Mouse (Mus musculus): Measurements from ENCODE around the gene Mpig6b. TPM values are rescaled to one million over a fixed set of nuclear protein-coding genes. Genes with fewer than 3 reads are reported as not detected.
A peak's percentile ranks its signal among the peaks of the same experiment; 100 is the strongest.

Gene Mpig6b
- polyA plus RNA-seq, 1 experiment from 2014 or later: 4.5 TPM

DNA sequence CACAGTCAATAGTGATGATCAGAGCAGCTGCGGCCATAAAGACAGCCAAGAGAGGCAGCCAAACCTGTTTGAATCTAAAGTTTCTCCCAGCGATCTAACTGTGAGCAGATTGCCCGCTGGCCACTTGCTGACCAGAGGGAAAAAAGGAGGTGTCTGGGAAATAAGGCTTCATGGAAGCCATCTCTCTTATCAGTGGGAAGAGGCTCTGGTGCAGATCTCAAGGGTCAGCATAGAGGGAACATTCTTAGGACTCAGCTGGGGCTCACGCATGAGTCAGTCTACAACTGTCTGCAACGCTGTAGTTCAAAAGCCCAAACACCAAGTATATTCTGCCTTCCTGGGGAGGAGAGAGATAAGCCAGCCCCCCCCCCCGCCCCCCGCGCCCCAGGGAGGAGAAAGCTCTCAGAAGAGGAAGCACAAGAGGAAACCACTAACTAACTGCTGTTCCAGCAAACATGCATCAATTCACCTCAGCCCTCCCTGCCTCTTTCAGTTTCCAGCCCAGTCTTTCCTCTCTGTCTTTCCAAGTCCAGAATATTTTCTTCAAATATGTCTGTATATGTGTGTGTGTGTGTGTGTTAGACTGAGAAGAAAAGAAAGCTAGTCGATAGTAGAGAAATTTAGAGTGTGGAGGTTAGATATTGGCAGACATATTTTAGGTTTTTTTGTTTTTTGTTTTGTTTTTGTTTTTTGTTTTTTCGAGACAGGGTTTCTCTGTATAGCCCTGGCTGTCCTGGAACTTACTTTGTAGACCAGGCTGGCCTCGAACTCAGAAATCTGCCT is 17.6 kb downstream of the Mpig6b start:
- no peak for ATAC-seq (ENCODE audit: low read depth)
- peak overlapping the region; percentile 92 for H3K27ac ChIP-seq (ENCODE audit: low read length)
- no peaks in the 10 kb centered on the region for H3K27me3 ChIP-seq (ENCODE audit: control insufficient read depth, insufficient read depth, low read depth, low read length)
- peaks cover 79% of the 10 kb centered on the region for H3K4me1 ChIP-seq (ENCODE audit: control insufficient read depth, low read depth, low read length)
- H3K9me3 ChIP-seq (replicated peaks; ENCODE audit: control insufficient read depth, low read length): no peaks in the 10 kb centered on the region
- H3K9ac ChIP-seq (ENCODE audit: low read depth, low read length): peak overlapping the region; percentile 51
- H3K4me3 ChIP-seq (ENCODE audit: low read depth, low read length): peak overlapping the region; percentile 33
- H3K4me2 ChIP-seq (ENCODE audit: low read depth, low read length): peak overlapping the region; percentile 99
- peaks cover 12% of the 10 kb centered on the region for H3K36me3 ChIP-seq (ENCODE audit: control insufficient read depth, insufficient read depth)
- 6% methylated on average over 11 of the region's 11 CpGs for WGBS (ENCODE audit: insufficient replicate concordance)

DNA sequence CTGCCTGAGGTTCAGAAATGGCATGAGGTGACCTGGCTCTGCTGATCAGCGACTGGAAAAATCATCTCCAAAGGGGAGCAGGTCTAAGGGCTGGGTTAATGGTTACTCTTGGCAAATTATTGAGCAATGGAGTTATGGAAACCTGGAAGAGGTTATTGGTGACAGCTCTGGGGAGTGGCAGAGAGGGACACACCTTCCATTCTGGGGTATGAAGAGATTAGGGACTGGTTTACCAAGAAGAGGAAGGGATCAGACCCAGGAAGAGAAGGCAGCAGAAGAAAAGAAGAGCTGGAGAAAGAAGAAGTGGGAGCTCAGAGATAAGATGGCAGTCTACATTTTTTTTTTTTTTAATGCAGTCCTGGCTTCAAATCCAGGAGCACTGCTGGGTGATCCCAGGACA is 18.3 kb downstream of the Mpig6b start:
- Histone ChIP-seq H3K4me1 (ENCODE audit: control insufficient read depth, low read depth, low read length) (peaks cover 76% of the 10 kb centered on the region), H3K27me3 (ENCODE audit: control insufficient read depth, insufficient read depth, low read depth, low read length) (no peaks in the 10 kb centered on the region), H3K9ac (ENCODE audit: low read depth, low read length) (peak overlapping the region; percentile 51), H3K36me3 (ENCODE audit: control insufficient read depth, insufficient read depth) (peaks cover 5% of the 10 kb centered on the region), H3K4me2 (ENCODE audit: low read depth, low read length) (peak overlapping the region; percentile 99), H3K4me3 (ENCODE audit: low read depth, low read length) (peak overlapping the region; percentile 33), H3K27ac (ENCODE audit: low read length) (peak overlapping the region; percentile 92), H3K9me3 (replicated peaks; ENCODE audit: control insufficient read depth, low read length) (no peaks in the 10 kb centered on the region)
- ATAC-seq (ENCODE audit: low read depth): peak; percentile 7; the same call in 1 of the 2 replicates
- WGBS (ENCODE audit: insufficient replicate concordance): 9% methylated on average over 1 of the region's 1 CpGs

DNA sequence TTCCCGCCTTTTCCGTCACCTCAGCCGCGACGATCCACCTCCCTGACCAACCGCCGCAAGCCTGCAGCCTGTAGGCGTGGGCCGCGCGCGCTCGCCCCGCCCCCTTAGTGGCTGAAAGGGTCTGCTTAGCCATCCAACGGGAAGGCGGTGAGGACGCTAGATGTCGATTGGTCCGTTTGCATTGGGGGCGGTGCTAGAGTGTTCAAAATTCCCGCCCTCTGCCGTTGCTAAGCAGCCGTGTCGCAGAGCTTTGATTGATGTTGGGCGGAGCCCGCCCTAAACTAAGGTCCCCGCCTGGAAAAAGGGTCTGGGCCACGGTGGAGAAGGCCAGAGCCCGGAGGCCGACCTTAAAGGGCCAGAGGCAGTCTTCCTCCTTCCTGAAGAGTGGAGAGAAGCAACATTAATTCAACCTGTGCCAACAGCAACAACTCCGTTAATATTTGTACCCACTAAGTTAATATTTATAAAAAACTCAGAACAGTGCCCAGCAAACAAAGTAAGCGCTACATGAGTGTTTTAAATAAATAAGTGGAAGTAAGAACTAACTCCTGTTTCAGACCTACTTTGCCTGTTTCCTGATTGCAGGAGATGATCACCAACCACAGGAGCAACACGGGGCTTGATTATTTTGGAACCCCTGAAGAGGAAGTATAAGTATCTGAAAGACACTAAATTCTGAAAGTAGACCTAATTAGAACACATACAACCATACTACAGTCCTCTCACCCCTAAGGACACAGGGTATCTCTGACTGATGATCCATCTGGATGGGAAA is 19.1 kb downstream of the Mpig6b start, which contains the start of gene Msh5:
TSS of gene Msh5 (minus strand) at position 65 of the 775 bp plus-strand sequence.
- Histone ChIP-seq H3K4me1 (ENCODE audit: control insufficient read depth, low read depth, low read length) (peaks cover 69% of the 10 kb centered on the region), H3K9me3 (replicated peaks; ENCODE audit: control insufficient read depth, low read length) (no peaks in the 10 kb centered on the region), H3K36me3 (ENCODE audit: control insufficient read depth, insufficient read depth) (no peaks in the 10 kb centered on the region), H3K4me3 (ENCODE audit: low read depth, low read length) (peak within 1 kb of the TSS; percentile 76), H3K9ac (ENCODE audit: low read depth, low read length) (peak within 1 kb of the TSS; percentile 93), H3K27ac (ENCODE audit: low read length) (peak within 1 kb of the TSS; percentile 93), H3K27me3 (ENCODE audit: control insufficient read depth, insufficient read depth, low read depth, low read length) (no peaks in the 10 kb centered on the region), H3K4me2 (ENCODE audit: low read depth, low read length) (peak within 1 kb of the TSS; percentile 99)
- WGBS (ENCODE audit: insufficient replicate concordance): 1% methylated on average over 33 of the region's 33 CpGs
- ATAC-seq (ENCODE audit: low read depth): peak; percentile 89

DNA sequence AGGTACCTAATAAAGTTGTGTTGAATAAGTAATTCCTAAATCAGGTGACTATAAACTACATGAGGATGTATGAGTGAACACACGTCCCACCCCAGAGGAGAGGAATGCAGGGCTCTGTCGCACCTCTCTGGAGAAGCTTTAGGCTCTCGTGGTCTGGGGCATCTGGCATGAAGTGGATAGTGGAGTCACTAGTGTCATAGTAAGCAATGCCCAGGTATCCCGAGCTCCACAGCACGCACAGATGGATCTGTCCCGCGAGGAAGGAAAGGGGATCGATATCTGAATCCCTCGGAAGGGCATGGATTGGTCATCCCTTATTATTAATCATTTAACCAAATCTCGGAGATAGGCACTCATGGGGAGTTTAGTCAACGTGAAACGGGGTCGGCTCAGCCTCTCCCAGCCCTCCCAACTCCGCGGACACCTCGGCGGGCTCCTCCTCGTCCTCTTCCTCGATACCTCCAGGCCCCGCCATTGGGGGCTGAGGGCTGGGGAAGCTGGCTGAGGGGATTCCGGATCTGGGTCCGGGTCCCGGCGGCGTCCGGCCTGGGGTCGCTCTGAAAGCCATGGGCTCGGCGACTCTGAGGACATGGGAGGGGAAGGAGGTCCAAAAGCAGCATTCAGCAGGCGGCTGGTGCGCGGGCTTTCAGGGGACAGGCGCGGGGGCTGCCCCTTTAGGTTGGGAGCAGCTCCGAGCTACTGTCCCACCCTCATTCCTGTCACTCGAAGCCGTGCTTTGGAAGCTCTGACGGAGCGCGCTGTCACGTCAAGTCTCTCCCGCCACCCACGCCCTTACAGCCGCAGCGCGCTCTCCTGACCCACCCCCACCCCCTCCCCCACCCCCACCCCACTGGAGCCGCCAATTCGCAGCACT is 19.9 kb downstream of the Mpig6b start:
- Histone ChIP-seq H3K9ac (ENCODE audit: low read depth, low read length) (peak overlapping the region; percentile 93), H3K4me3 (ENCODE audit: low read depth, low read length) (peak overlapping the region; percentile 76), H3K27me3 (ENCODE audit: control insufficient read depth, insufficient read depth, low read depth, low read length) (no peaks in the 10 kb centered on the region), H3K4me1 (ENCODE audit: control insufficient read depth, low read depth, low read length) (peaks cover 65% of the 10 kb centered on the region), H3K36me3 (ENCODE audit: control insufficient read depth, insufficient read depth) (no peaks in the 10 kb centered on the region), H3K27ac (ENCODE audit: low read length) (peak overlapping the region; percentile 93), H3K9me3 (replicated peaks; ENCODE audit: control insufficient read depth, low read length) (no peaks in the 10 kb centered on the region), H3K4me2 (ENCODE audit: low read depth, low read length) (peak overlapping the region; percentile 99)
- no peak for ATAC-seq (ENCODE audit: low read depth)
- 2% methylated on average over 48 of the region's 48 CpGs for WGBS (ENCODE audit: insufficient replicate concordance)

DNA sequence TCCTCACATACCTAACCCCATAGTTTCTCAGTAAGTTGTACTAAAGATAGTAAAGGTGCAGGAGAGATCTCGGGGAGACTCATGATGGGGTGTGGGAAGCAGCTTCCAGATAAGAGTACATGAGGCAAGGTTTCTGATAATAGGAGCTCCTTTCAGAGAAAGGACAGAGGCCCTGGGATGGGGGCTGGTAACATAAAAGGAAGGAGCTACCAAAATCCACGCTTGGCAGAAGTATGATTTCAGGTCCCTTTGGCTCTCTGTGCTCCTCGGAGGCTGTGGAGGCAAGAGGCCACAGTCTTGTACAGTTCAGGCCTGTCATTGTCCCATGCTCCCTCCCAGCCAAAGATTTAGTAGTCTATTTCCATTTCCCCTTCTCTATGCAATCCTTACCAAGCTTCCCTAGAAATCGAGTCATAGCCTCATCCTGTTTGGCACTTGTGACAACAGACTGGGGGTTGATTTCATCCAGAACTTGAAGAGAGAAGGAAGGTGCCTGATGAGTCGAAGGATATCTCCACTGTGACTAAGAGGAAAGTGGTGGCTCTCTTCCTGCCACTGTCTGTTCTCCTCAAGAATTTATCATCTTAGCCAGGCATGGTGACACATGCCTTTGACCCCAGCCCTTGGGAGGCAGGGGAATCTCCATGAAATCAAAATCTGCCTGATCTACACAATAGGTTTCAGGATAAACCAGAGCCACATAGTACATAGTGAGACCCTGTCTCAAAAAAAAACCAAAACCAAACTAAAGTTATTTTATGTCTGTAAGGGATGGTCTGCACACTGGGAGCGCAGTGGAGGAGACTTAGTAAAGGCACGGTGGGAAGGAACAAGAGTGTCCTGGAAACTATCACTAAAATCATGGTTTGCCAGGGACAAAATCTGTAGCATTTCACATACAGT is 20.8 kb downstream of the Mpig6b start:
- peaks cover 65% of the 10 kb centered on the region for H3K4me1 ChIP-seq (ENCODE audit: control insufficient read depth, low read depth, low read length)
- 28% methylated on average over 7 of the region's 7 CpGs for WGBS (ENCODE audit: insufficient replicate concordance)
- ATAC-seq (ENCODE audit: low read depth): peak; percentile 16; the same call in 1 of the 2 replicates

DNA sequence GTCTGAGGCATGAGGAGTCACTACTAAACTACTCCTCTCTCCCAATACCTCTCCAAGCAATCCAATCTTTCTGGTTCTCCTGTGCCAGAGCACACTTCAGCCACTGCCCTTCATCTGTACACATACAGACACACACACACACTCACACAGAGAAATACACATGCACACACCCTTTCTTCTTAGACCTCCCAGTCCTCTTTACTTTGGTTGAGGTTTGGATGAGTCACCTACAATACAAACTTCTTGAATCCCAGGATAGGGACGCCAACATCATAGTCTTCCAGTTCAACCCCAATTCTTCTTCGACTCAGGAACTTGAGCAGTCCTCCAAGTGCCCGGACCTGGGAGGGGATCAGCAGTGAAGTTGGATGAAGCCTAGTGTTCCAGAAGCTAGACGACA is 22.2 kb downstream of the Mpig6b start:
- Histone ChIP-seq H3K4me3 (ENCODE audit: low read depth, low read length) (no peak overlapping the region), H3K27ac (ENCODE audit: low read length) (peak overlapping the region; percentile 29; the same call in 1 of the 2 replicates), H3K9ac (ENCODE audit: low read depth, low read length) (no peak overlapping the region), H3K36me3 (ENCODE audit: control insufficient read depth, insufficient read depth) (no peaks in the 10 kb centered on the region), H3K4me2 (ENCODE audit: low read depth, low read length) (no peak overlapping the region), H3K4me1 (ENCODE audit: control insufficient read depth, low read depth, low read length) (peaks cover 52% of the 10 kb centered on the region), H3K9me3 (replicated peaks; ENCODE audit: control insufficient read depth, low read length) (no peaks in the 10 kb centered on the region), H3K27me3 (ENCODE audit: control insufficient read depth, insufficient read depth, low read depth, low read length) (no peaks in the 10 kb centered on the region)
- no peak for ATAC-seq (ENCODE audit: low read depth)
- WGBS (ENCODE audit: insufficient replicate concordance): 69% methylated on average over 4 of the region's 4 CpGs

More for the DNA sequence above, 20.8 kb downstream of the Mpig6b start:
- peak overlapping the region; percentile 93 for H3K27ac ChIP-seq (ENCODE audit: low read length)
- H3K9ac ChIP-seq (ENCODE audit: low read depth, low read length): peak overlapping the region; percentile 93
- H3K4me3 ChIP-seq (ENCODE audit: low read depth, low read length): peak overlapping the region; percentile 76
- H3K4me2 ChIP-seq (ENCODE audit: low read depth, low read length): peak overlapping the region; percentile 99
- no peaks in the 10 kb centered on the region for H3K36me3 ChIP-seq (ENCODE audit: control insufficient read depth, insufficient read depth)
- no peaks in the 10 kb centered on the region for H3K9me3 ChIP-seq (replicated peaks; ENCODE audit: control insufficient read depth, low read length)
- no peaks in the 10 kb centered on the region for H3K27me3 ChIP-seq (ENCODE audit: control insufficient read depth, insufficient read depth, low read depth, low read length)

DNA sequence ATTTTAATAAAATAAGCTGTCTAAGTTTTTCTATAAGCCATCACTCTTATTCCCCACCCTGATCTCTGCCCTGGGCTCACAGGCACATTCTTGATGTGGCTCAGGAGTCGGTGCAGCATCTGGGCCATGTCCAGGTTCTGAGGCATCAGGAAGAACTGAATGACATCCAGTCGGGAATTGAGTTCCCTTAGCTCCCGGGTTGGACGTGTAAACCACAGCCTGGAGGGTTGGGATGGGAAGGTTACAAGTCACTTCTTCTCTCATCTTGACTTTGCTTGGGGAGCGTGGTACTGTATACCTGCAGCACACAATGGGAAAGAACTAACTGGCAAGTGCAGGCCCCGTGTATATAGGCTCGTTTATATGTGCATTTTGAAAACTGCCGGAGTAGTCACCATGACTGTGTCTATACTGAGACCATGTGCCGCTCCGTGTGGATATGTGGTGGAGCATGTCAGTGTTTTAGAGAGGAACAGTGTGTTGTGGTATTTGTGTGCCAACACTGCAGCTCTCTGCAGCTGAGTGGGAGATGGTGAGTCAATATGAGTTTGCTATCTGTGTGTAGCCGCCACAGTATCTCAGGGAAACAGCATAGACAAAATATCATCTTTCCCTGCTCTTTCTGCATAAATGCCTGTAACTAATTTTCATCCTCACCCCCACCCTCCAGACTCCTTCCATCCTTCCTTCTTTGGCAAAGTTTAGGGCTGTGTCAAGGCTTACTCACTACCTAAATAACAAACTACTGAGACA is 26.7 kb downstream of the Mpig6b start:
- Histone ChIP-seq H3K9ac (ENCODE audit: low read depth, low read length) (no peak overlapping the region), H3K36me3 (ENCODE audit: control insufficient read depth, insufficient read depth) (no peaks in the 10 kb centered on the region), H3K9me3 (replicated peaks; ENCODE audit: control insufficient read depth, low read length) (no peaks in the 10 kb centered on the region), H3K4me3 (ENCODE audit: low read depth, low read length) (no peak overlapping the region), H3K27me3 (ENCODE audit: control insufficient read depth, insufficient read depth, low read depth, low read length) (no peaks in the 10 kb centered on the region), H3K4me1 (ENCODE audit: control insufficient read depth, low read depth, low read length) (peaks cover 10% of the 10 kb centered on the region), H3K4me2 (ENCODE audit: low read depth, low read length) (no peak overlapping the region), H3K27ac (ENCODE audit: low read length) (no peak overlapping the region)
- ATAC-seq (ENCODE audit: low read depth): no peak
- 75% methylated on average over 11 of the region's 11 CpGs for WGBS (ENCODE audit: insufficient replicate concordance)
